Mouse (Mus musculus): ENCODE measurements at regions not wholly inside any gene's neighbourhood (a gene's known extent, or its start where the extent isn't known, plus 50 kb on each side); places are given as distances from the start of the nearest gene placed in this dataset.

- 37% methylated on average over 10 of the region's 10 CpGs for WGBS
- H3K27ac ChIP-seq (ENCODE audit: insufficient read depth, low read depth, low read length), result no peak overlapping the region
- no peaks in the 10 kb centered on the region for H3K4me1 ChIP-seq (ENCODE audit: control insufficient read depth, insufficient read depth, insufficient read length, low read length)
- TF ChIP-seq CTCF (IDR thresholded peaks at IDR 0.05; ENCODE audit: extremely low read depth, insufficient read length, insufficient replicate concordance, low read depth, low read length) (no peak), POLR2A (IDR thresholded peaks at IDR 0.05; ENCODE audit: low read depth, low read length) (no peak)
- no peaks in the 10 kb centered on the region; the same call in 1 of the 2 replicates for H3K27me3 ChIP-seq (ENCODE audit: control insufficient read depth, insufficient read depth, low read length)
- no peak overlapping the region for H3K4me3 ChIP-seq (ENCODE audit: low read depth, low read length)
- no peaks in the 10 kb centered on the region for H3K36me3 ChIP-seq (ENCODE audit: control insufficient read depth, insufficient read depth, low read length)
These were observed 65.5 kb upstream of the Lhx5 start for GRCm38 (mm10) chr5:120365950-120366467.

GRCm38 (mm10) chr5:120368797-120369196, 62.7 kb upstream of the Lhx5 start:
- Histone ChIP-seq H3K4me3 (ENCODE audit: low read depth, low read length) (no peak overlapping the region), H3K4me1 (ENCODE audit: control insufficient read depth, insufficient read depth, insufficient read length, low read length) (no peaks in the 10 kb centered on the region), H3K27me3 (ENCODE audit: control insufficient read depth, insufficient read depth, low read length) (peaks cover 4% of the 10 kb centered on the region; the same call in 1 of the 2 replicates), H3K36me3 (ENCODE audit: control insufficient read depth, insufficient read depth, low read length) (no peaks in the 10 kb centered on the region), H3K27ac (ENCODE audit: insufficient read depth, low read depth, low read length) (no peak overlapping the region)
- no peak for TF ChIP-seq CTCF (IDR thresholded peaks at IDR 0.05; ENCODE audit: extremely low read depth, insufficient read length, insufficient replicate concordance, low read depth, low read length)
- no peak for TF ChIP-seq POLR2A (IDR thresholded peaks at IDR 0.05; ENCODE audit: low read depth, low read length)
- WGBS, result 86% methylated on average over 1 of the region's 1 CpGs

GRCm38 (mm10) chr5:120371176-120371819, 60.2 kb upstream of the Lhx5 start:
- Histone ChIP-seq H3K4me1 (ENCODE audit: control insufficient read depth, insufficient read depth, insufficient read length, low read length) (no peaks in the 10 kb centered on the region), H3K36me3 (ENCODE audit: control insufficient read depth, insufficient read depth, low read length) (no peaks in the 10 kb centered on the region), H3K27me3 (ENCODE audit: control insufficient read depth, insufficient read depth, low read length) (peaks cover 4% of the 10 kb centered on the region; the same call in 1 of the 2 replicates), H3K27ac (ENCODE audit: insufficient read depth, low read depth, low read length) (no peak overlapping the region), H3K4me3 (ENCODE audit: low read depth, low read length) (no peak overlapping the region)
- WGBS, result 14% methylated on average over 15 of the region's 15 CpGs
- TF ChIP-seq CTCF (IDR thresholded peaks at IDR 0.05; ENCODE audit: extremely low read depth, insufficient read length, insufficient replicate concordance, low read depth, low read length) (no peak), POLR2A (IDR thresholded peaks at IDR 0.05; ENCODE audit: low read depth, low read length) (no peak)

DNA sequence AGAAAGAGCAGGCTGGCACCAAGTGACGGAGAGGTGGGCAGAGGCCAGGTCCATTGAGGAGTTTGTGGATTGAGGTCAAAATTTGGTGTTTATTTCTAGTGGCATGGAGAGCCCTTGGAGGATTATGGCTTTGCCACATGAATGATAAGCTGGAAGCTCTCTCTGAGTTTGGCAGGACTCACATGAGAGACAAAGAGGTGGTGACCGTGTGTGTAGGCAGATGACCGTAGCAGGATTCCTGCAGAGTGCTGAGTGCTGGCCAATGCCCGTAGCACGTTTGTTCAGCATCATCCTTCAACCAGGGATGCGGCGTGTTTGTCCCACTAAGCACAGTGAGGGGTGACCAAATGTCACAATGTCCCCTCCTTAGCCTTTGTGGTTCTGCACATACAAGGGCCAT, 58.1 kb upstream of the Lhx5 start:
- peaks cover 4% of the 10 kb centered on the region; the same call in 1 of the 2 replicates for H3K27me3 ChIP-seq (ENCODE audit: control insufficient read depth, insufficient read depth, low read length)
- no peak for TF ChIP-seq POLR2A (IDR thresholded peaks at IDR 0.05; ENCODE audit: low read depth, low read length)
- H3K27ac ChIP-seq (ENCODE audit: insufficient read depth, low read depth, low read length), result no peak overlapping the region
- H3K36me3 ChIP-seq (ENCODE audit: control insufficient read depth, insufficient read depth, low read length), result no peaks in the 10 kb centered on the region
- no peak overlapping the region for H3K4me3 ChIP-seq (ENCODE audit: low read depth, low read length)
- 89% methylated on average over 7 of the region's 7 CpGs for WGBS
- H3K4me1 ChIP-seq (ENCODE audit: control insufficient read depth, insufficient read depth, insufficient read length, low read length), result no peaks in the 10 kb centered on the region

All from small intestine, adult 2 months (tissue).